Mouse (Mus musculus): ENCODE data around the gene Ndufc1.
"Not testable (repeated sequence)": the region's sequence is repeated elsewhere in the genome, so short reads cannot be mapped to it uniquely, and the experiment has no call there.

Gene Ndufc1

DNA sequence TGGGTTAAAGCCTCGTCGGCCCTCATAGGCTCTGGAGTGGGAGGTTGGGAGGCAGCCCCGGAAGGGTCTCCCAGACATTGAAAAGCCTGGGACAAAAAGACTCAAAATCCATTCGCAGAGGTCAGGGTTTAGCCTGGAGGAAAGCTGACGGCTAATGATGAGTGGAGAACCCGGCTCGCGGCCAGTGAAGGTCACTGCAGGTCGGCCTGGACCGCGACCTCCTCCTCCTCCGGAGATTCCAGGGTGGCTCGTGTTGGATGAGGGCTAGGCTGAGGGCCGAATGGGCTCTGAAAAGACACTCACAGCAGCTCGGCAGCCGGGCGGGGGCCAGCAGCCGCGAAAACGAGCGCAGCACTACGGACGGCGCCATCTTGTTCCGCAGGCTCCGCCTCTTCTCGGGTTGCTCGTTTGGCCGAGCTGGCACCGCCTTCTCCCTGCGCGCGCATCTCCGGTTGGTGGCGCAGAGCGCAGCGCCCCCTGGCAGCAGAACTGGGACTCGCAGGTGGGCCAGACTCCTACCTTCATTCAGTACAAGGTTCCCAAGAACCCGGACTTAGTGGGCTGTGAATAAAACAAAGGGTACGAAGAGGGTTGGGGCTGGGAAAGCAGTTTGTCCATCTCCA, at the start of gene Ndufc1:
Gene Ndufc1 (minus strand): TSS at position 428 of the 623 bp plus-strand sequence.
- DNase-seq (ENCODE audit: low read depth in 1 of 2, low spot score in 2 of 2), result peak; percentile 86 to 95

DNA sequence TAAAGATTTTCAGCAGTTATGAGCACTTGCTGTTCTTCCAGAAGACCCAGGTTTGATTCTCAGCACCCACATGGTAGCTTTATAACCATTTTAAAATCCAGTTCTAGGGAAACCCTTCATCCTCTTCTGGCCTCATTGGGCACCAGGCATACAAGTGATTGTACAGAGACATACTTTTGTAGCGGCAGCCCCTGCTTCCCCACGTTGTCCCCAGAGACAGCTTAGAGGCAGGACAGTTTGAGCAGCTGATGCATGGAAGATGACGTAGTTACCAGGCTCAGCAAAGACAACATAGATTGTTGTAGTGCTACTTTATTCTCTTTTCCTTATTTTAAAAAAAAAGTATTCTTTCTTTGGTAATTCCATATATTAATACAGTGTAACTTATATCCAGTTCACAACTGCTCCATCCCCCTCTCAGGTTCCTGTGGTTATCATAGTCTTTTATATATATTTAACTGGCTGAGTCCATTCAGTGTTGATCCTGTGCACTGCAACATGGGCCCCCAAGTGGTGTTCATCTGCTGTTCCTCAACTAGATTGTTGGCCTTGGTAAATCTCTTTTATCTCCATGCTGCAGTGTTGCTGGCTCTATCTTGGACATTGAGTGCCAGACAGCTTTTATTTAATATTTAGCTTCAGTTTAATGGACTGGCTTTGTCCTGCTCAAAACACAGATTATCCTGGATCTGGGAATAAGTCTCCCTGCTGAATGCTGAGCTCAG, 26.2 kb upstream of the Ndufc1 start:
- DNase-seq (ENCODE audit: low read depth in 1 of 2, low spot score in 2 of 2), result no peak

DNA sequence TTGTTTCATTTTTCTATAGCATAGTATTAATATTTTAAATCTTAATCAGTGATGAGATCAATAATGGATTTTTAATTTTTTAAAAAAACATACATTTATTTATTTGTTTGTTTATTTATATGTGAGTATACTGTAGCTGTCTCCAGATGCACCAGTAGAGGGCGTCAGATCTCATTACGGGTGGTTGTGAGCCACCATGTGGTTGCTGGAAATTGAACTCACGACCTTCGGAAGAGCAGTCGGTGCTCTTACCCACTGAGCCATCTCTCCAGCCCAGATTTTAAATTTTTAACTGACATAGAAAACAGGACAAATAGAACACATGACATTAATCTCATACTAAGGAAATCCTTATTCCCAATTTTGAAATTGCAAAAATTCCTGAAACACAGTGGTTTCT, 25.6 kb upstream of the Ndufc1 start:
- DNase-seq (ENCODE audit: low read depth in 1 of 2, low spot score in 2 of 2), result not testable (repeated sequence)

DNA sequence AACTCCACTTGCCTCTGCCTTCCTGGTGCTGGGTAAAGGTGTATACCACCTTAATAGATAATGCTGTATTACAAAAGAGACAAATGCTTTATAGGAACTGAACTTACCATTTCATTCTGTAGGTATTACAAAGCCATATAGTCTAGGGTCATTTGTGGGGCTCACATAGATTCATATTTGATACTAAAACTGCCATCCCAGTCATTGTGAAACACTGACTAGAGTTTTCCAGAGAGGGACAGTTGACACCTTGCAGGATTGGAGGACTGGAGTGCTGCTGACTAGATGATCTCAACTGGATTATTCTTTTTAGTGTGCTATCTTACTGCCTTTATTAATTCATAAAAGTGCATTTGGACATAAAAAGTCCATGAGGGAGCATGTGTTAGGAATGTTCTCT, 16.6 kb upstream of the Ndufc1 start:
- no peak for DNase-seq (ENCODE audit: low read depth in 1 of 2, low spot score in 2 of 2)

- DNase-seq (ENCODE audit: low read depth in 1 of 2, low spot score in 2 of 2), result no peak
Observed at GRCm38 (mm10) chr3:51421921-51422320, 13.1 kb upstream of the Ndufc1 start.

DNA sequence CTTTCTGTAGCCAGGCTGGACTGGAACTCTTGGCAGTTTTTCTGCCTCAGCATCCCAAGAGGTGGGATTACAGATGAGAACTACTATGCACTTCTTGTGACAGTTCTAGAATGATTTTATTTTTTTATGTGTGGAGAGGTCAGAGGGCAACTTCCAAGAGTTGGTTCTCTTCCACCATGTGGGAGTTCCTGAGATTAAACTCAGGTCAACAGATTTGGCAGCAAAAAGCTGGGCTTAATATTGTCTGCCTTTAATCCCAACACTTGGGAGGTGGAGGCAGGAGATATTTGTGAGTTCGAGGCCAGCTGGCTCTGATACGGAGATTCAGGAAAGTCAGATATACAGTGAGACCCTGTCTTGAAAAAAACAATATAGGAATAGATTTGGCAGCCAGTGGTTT, 9.2 kb upstream of the Ndufc1 start:
- no peak for DNase-seq (ENCODE audit: low read depth in 1 of 2, low spot score in 2 of 2)

GRCm38 (mm10) chr3:51417485-51417884, 8.7 kb upstream of the Ndufc1 start:
- DNase-seq (ENCODE audit: low read depth in 1 of 2, low spot score in 2 of 2), result no peak

GRCm38 (mm10) chr3:51417135-51417458, 8.3 kb upstream of the Ndufc1 start:
- no peak for DNase-seq (ENCODE audit: low read depth in 1 of 2, low spot score in 2 of 2)

DNA sequence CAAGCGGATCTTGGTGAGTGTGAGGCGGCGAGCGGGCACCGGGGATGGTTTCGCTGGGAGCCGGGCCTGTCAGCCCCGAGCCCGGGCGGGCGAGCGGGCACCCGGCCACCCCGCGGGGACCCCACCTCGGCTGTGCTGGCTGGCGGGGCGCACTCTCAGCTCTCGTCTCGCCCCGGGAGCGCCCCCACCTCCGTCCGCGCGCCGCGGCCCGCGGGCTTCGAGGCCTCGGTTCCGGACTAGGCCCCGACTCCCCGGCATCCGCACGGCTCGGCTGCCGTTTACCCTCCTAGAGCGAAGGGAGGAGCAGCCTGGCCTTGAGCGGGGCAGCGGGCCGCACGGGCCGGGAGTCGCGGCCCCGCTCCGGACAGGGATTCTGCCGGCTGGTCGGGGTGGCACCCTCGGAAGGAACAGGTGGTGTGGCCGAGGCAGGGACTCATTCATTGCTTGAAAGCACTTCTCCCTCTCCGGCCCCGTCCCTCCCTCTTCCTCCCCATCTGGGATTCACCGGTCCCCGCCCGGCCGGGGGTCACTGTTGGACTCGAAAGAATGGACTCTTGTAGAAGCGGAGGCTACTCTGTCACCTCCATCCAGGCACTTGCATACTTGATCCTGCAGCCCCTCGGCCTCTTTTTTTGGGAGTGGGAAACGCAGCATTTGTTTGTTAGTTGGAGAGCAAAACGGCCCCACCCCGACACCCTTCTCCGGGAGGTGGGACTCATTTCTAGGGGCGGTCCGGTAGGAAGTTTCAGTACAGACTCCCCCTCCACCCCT, 7.8 kb upstream of the Ndufc1 start:
- peak in 1 of 2 experiments; percentile 30 for DNase-seq (ENCODE audit: low read depth in 1 of 2, low spot score in 2 of 2)

GRCm38 (mm10) chr3:51416073-51416363, 7.2 kb upstream of the Ndufc1 start:
- no peak for DNase-seq (ENCODE audit: low read depth in 1 of 2, low spot score in 2 of 2)

DNA sequence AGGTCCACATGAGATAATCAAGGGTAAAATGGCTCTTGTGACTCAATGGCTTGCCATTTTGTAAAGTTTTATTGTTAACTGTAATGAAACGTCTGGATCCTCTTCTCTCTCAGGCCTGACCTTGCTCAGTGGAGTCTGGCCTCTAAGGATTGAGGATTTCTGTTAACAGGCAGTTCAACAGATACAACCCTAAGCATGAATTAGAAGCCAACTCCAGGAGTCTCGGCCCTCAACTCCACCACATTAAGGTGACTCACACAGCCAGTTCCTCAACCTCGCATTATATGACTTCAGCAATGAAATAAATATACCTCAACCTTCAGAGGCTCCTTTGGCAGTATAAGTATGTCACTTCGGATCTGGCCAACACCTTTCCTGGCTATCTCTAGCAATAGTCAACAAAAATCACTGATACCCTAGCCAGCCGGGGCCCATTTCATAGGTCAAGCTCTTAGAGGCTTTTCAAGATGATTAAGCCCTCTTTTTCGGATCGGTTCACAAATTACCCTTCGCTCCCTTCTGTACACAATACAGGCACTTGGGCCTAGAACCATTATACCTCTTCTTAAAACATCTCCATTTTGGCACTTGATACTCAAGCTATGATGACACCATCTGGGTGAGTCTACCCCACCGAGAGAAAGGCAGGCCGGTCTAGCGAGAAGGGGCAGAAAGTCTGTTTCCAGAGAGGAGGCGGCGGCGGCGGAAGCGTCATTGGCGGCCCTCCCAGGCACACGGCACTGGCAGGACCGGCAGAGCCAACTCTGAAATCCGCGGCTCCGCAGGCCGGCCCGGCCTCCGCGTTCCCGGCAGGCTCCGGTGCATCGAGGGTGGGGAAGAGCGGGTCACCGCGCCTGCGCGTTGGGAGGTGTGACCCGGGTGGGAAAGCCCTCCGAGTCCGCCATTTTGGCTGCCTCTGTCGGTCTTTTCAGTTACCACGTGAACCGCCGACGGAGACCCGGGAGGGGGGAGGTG, 6.6 kb upstream of the Ndufc1 start, which contains the start of gene Naa15:
Gene Naa15 (plus strand): TSS at position 51 of the 975 bp plus-strand sequence.
- DNase-seq (ENCODE audit: low read depth in 1 of 2, low spot score in 2 of 2), result peak; percentile 86

- DNase-seq (ENCODE audit: low read depth in 1 of 2, low spot score in 2 of 2), result no peak
Observed at GRCm38 (mm10) chr3:51413276-51413675, 4.5 kb upstream of the Ndufc1 start.

- no peak for DNase-seq (ENCODE audit: low read depth in 1 of 2, low spot score in 2 of 2)
Observed at GRCm38 (mm10) chr3:51412457-51412856, 3.7 kb upstream of the Ndufc1 start.

DNA sequence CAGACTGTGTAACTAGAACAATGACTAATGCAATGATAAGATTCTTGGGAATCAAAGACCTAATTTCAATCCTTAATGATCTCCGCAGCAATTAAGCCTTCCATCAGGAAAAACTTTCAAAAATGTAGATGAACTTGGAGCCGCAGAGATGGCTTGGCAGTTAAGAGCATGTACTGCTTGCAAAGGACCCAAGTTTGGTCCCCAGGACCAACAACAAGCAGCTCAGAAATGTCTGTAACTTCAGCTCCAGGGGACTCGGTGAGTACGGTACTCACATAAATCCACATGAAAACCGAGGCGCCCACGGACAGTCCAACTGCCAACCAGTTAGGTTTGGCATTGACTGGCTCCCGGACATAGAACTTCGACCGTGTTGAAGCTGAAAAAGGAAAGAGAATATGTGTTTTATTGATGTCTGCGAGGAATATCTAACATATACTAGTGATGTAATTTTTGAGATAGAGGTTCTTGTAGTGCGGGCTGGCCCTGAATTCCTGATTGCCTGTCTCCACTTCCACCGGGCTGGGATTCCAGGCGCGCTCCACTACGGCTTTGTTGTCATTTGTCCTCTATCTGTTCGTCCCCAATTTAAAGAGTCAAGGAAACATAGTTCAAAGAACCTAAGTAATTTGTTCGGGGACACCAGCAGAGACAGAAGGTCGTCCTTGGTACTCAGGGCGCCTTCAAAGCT, 773 bp downstream of the Ndufc1 start:
- DNase-seq (ENCODE audit: low read depth in 1 of 2, low spot score in 2 of 2), result no peak

DNA sequence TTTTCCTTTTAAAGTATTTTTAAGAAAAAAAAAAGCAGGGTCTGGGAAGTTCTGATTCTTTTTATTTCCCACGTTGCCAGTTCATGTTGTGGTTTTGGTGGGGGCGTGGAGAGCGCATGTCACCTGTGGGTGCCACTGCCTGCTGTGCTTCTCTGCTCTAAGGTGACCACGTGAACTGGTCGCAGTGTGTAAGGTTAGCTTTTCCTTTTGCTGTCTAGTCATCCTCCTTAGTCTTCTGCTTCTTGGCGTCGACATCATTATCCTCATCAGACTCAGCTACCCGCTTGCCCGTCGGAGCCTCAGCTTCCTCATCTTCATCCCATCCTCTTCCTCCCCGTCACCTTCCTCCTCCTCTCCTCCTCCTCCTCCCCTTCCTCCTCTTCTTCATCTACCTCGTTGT, 6.2 kb downstream of the Ndufc1 start:
- no peak for DNase-seq (ENCODE audit: low read depth in 1 of 2, low spot score in 2 of 2)

GRCm38 (mm10) chr3:51402054-51402453, 6.7 kb downstream of the Ndufc1 start:
- DNase-seq (ENCODE audit: low read depth in 1 of 2, low spot score in 2 of 2), result not testable (repeated sequence)

DNA sequence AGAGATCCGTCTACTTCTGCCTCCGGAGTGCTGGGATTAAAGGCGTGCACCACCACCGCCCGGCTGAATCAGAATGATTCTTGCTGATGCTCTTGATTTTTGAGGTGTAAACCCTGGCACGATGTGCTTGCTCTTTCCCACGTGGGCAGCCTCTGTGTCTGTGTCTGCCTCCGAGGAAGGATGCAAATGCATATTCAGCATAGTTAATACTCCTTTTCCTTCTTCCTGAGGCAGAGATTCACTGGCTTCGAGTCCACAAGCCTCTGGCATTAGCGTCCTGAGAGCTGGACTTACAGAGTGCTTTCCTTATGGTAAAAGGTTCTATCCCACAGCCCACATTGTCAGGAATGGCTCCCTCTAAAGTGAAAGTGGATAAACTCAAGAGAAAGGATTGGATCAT, 8.1 kb downstream of the Ndufc1 start:
- DNase-seq (ENCODE audit: low read depth in 1 of 2, low spot score in 2 of 2), result no peak

- no peak for DNase-seq (ENCODE audit: low read depth in 1 of 2, low spot score in 2 of 2)
Observed at GRCm38 (mm10) chr3:51399531-51399930, 9.3 kb downstream of the Ndufc1 start.

GRCm38 (mm10) chr3:51398667-51399066, 10.1 kb downstream of the Ndufc1 start:
- DNase-seq (ENCODE audit: low read depth in 1 of 2, low spot score in 2 of 2), result no peak

DNA sequence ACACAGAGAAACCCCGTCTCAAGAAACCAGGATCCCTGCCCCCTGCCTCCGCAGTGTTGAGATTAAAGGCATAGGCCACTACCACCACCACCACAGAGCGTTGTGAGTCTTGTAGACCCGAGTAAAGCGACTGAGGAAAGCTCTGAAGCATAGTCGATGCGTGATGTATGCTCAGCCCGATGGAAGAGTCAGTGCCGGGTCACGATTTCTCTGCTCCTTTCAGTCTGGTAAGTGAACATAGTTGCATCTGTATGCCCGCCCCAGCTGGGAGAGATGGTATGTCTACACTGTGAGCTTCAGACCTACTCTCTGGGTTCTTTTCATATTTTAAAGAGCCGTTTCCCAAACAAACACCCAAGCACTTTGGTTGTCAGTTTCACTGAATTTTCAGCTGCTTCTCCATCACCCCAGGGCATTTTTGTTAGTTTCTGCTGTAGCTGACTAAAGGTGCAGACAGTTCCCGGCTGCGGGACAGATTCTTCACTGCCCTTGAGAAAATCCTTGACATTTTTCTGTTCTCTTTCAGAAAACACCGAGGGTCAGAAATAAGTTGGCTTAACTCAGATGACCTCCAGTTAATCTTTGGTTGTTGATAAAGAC, 11.0 kb downstream of the Ndufc1 start:
- DNase-seq (ENCODE audit: low read depth in 1 of 2, low spot score in 2 of 2), result no peak

All from monocyte, adult 2 months (primary cell).